8 mouse cellular contexts compared by ENCODE assay signal in genomic region chr19:44135960-44136485, GRCm38 (mm10). TPM values are rescaled to one million over a fixed set of nuclear protein-coding genes. Genes with fewer than 3 reads are reported as not detected.
DNase-seq lines count a peak whose midpoint lies in the region; ATAC-seq and TF ChIP-seq lines count a peak whose summit lies in the region.

No protein-coding gene starts in this region.

- peak overlapping the region; percentile 72 for H3K4me2 ChIP-seq in heart, embryonic 14.5 days (ENCODE audit: low read length)
- H3K4me2 ChIP-seq in liver, embryonic 16.5 days (ENCODE audit: low read depth, low read length) = peak overlapping the region; percentile 90

- H3K4me3 ChIP-seq in MEL (ENCODE audit: control insufficient read depth in 1 of 2, insufficient read depth in 1 of 2, low read depth in 2 of 2, low read length in 2 of 2) = peak overlapping the region; percentile 0 to 40; a peak in 3 of 4 replicates
- H3K4me3 ChIP-seq in heart, embryonic 14.5 days (ENCODE audit: control insufficient read depth in 1 of 2, insufficient read depth in 1 of 2, low read depth in 1 of 2, low read length in 2 of 2) = peak overlapping the region; percentile 25 to 75; a peak in 3 of 4 replicates
- peak overlapping the region; percentile 98 for H3K4me3 ChIP-seq in liver, embryonic 16.5 days (ENCODE audit: low read depth, low read length)

- peaks cover 0 to 18% of the 10 kb centered on the region in 2 experiments; a peak in 2 of 4 replicates for H3K4me1 ChIP-seq in MEL (ENCODE audit: control insufficient read depth in 1 of 2, insufficient read depth in 2 of 2, low read length in 2 of 2)
- peaks cover 0 to 5% of the 10 kb centered on the region in 2 experiments; a peak in 3 of 4 replicates for H3K4me1 ChIP-seq in heart, embryonic 14.5 days (ENCODE audit: control insufficient read depth in 2 of 2, insufficient read depth in 2 of 2, low read length in 2 of 2)
- peaks cover 13% of the 10 kb centered on the region for H3K4me1 ChIP-seq in liver, embryonic 16.5 days (ENCODE audit: control insufficient read depth, low read depth, low read length)

- no peak for ATAC-seq in heart, embryonic 14.5 days (ENCODE audit: insufficient number of reproducible peaks, insufficient read depth, low FRiP score, low read depth)
- ATAC-seq in liver, embryonic 16.5 days (ENCODE audit: low read depth) = no peak

- H3K79me2 ChIP-seq in MEL (ENCODE audit: control insufficient read depth, insufficient read depth, low read length, poor library complexity) = peaks cover 19% of the 10 kb centered on the region

- peaks cover 7 to 23% of the 10 kb centered on the region in 2 experiments for H3K36me3 ChIP-seq in MEL (ENCODE audit: control insufficient read depth in 1 of 2, insufficient read depth in 2 of 2, low read length in 2 of 2)
- peaks cover 43% of the 10 kb centered on the region for H3K36me3 ChIP-seq in heart, embryonic 14.5 days (ENCODE audit: control insufficient read depth, insufficient read depth, low read length)
- H3K36me3 ChIP-seq in liver, embryonic 16.5 days (ENCODE audit: control insufficient read depth, insufficient read depth) = peaks cover 3% of the 10 kb centered on the region

- H3K9me3 ChIP-seq in MEL (replicated peaks; ENCODE audit: insufficient read depth, low read length) = no peaks in the 10 kb centered on the region
- 0 out of 2 replicates have a peak, but pooled peaks cover 3% of the 10 kb centered on the region for H3K9me3 ChIP-seq in heart, embryonic 14.5 days (ENCODE audit: control insufficient read depth, low read length)
- no peaks in the 10 kb centered on the region for H3K9me3 ChIP-seq in liver, embryonic 16.5 days (replicated peaks; ENCODE audit: control insufficient read depth, low read length)

- no peaks in the 10 kb centered on the region for H3K27me3 ChIP-seq in MEL (ENCODE audit: control insufficient read depth in 1 of 2, insufficient read depth in 2 of 2, low read length in 2 of 2)
- H3K27me3 ChIP-seq in heart, embryonic 14.5 days (ENCODE audit: control insufficient read depth, insufficient read depth, low read length) = no peaks in the 10 kb centered on the region
- H3K27me3 ChIP-seq in liver, embryonic 16.5 days (ENCODE audit: control insufficient read depth, insufficient read depth, low read depth, low read length) = no peaks in the 10 kb centered on the region

- no peak for TF ChIP-seq POLR2A in MEL (IDR thresholded peaks at IDR 0.05; ENCODE audit: control insufficient read depth in 1 of 2, insufficient read depth in 1 of 2, low read depth in 1 of 2, low read length in 2 of 2, poor library complexity in 1 of 2)

- DNase-seq in embryo, embryonic 9.5 days (ENCODE audit: extremely low spot score) = peak; percentile 22
- no peak for DNase-seq in embryo, embryonic 10 days (ENCODE audit: low spot score)
- no peak for DNase-seq in MEL (ENCODE audit: low read depth, low spot score)
- no peak for DNase-seq in gastrocnemius, postnatal 4 days (ENCODE audit: low spot score in 2 of 2)
- no peak for DNase-seq in urinary bladder, adult 2 months (ENCODE audit: low spot score)
- no peak for DNase-seq in adrenal gland, postnatal 14 days

- TF ChIP-seq RAD21 in MEL (IDR thresholded peaks at IDR 0.05; ENCODE audit: low read depth, low read length) = no peak

- no peak overlapping the region for H3K27ac ChIP-seq in MEL (ENCODE audit: control insufficient read depth, low read depth, low read length)
- peak overlapping the region in 1 of 2 experiments; percentile 97; a peak in 1 of 4 replicates for H3K27ac ChIP-seq in heart, embryonic 14.5 days (replicated peaks in 1 of 2; ENCODE audit: control insufficient read depth in 1 of 2, insufficient read depth in 1 of 2, low read depth in 2 of 2, low read length in 2 of 2)
- no peak overlapping the region for H3K27ac ChIP-seq in liver, embryonic 16.5 days (ENCODE audit: low read length)

- no peak for TF ChIP-seq CTCF in MEL (IDR thresholded peaks at IDR 0.05 in 2 of 3, conservative IDR thresholded peaks at IDR 0.05 in 1 of 3; ENCODE audit: control insufficient read depth in 1 of 3, insufficient read depth in 1 of 3, low read depth in 2 of 3, low read length in 3 of 3, poor library complexity in 1 of 3, severe bottlenecking in 1 of 3)

- H3K9ac ChIP-seq in MEL (ENCODE audit: control insufficient read depth, low read depth, low read length, poor library complexity, severe bottlenecking) = peak overlapping the region; percentile 21; the same call in 1 of the 2 replicates
- peak overlapping the region; percentile 26; the same call in 1 of the 2 replicates for H3K9ac ChIP-seq in heart, embryonic 14.5 days (ENCODE audit: low read length)
- H3K9ac ChIP-seq in liver, embryonic 16.5 days (ENCODE audit: low read depth, low read length) = peak overlapping the region; percentile 13; the same call in 1 of the 2 replicates

- 29% methylated on average over 7 of the region's 7 CpGs for WGBS in heart, embryonic 14.5 days
- WGBS in liver, embryonic 16.5 days (ENCODE audit: insufficient replicate concordance) = 30% methylated on average over 7 of the region's 7 CpGs

- TF ChIP-seq EP300 in MEL (IDR thresholded peaks at IDR 0.05; ENCODE audit: low read depth in 1 of 2, low read length in 2 of 2) = no peak

TF ChIP-seq in MEL, 35 proteins besides CTCF, POLR2A, EP300 and RAD21:
- TF ChIP-seq USF1 (IDR thresholded peaks at IDR 0.05; ENCODE audit: low read depth, low read length) = no peak
- no peak for TF ChIP-seq JUND (IDR thresholded peaks at IDR 0.05; ENCODE audit: low read depth, low read length)
- TF ChIP-seq MAZ (IDR thresholded peaks at IDR 0.05; ENCODE audit: low read depth, low read length) = no peak
- TF ChIP-seq MYB (IDR thresholded peaks at IDR 0.05; ENCODE audit: low read depth, low read length) = no peak
- TF ChIP-seq SMC3 (IDR thresholded peaks at IDR 0.05; ENCODE audit: low read depth, low read length) = no peak
- TF ChIP-seq NRF1 (IDR thresholded peaks at IDR 0.05; ENCODE audit: insufficient read depth, low read depth, low read length, poor library complexity, severe bottlenecking) = no peak
- TF ChIP-seq MAFK (IDR thresholded peaks at IDR 0.05; ENCODE audit: borderline replicate concordance, low read depth, low read length) = no peak
- TF ChIP-seq ZKSCAN1 (IDR thresholded peaks at IDR 0.05; ENCODE audit: low read depth, low read length) = no peak
- no peak; the same call in 1 of the 2 replicates for TF ChIP-seq POLR2AphosphoS2 (IDR thresholded peaks at IDR 0.05; ENCODE audit: low read length)
- no peak for TF ChIP-seq E2F4 (IDR thresholded peaks at IDR 0.05; ENCODE audit: borderline replicate concordance, low read depth, low read length)
- no peak for TF ChIP-seq ETS1 (IDR thresholded peaks at IDR 0.05; ENCODE audit: low read depth, low read length)
- no peak for TF ChIP-seq GABPA (IDR thresholded peaks at IDR 0.05; ENCODE audit: low read depth, low read length)
- no peak for TF ChIP-seq ZC3H11A (IDR thresholded peaks at IDR 0.05; ENCODE audit: low read depth, low read length)
- TF ChIP-seq SIN3A (IDR thresholded peaks at IDR 0.05; ENCODE audit: low read length) = no peak; the same call in 1 of the 2 replicates
- no peak for TF ChIP-seq ELF1 (IDR thresholded peaks at IDR 0.05; ENCODE audit: low read depth, low read length)
- TF ChIP-seq GATA1 (IDR thresholded peaks at IDR 0.05; ENCODE audit: low read depth, low read length) = no peak
- TF ChIP-seq CHD2 (IDR thresholded peaks at IDR 0.05; ENCODE audit: low read length) = no peak

RNA-seq across cellular contexts. Expression of gene Cwf19l1, which starts 0.3 kb away (rescaled TPM):
- 28.2 and 29.0 TPM in 2 replicates for total RNA-seq in MEL (2012; rRNA removed)
- polyA plus RNA-seq in MEL (2012; ENCODE audit: insufficient read depth in 1 of 2, insufficient read length in 2 of 2, low read depth in 1 of 2, low replicate concordance in 2 of 2, missing spikeins in 1 of 2) = 10 to 100 TPM in 1 of 2 experiments, not detected in 1; 68.6 TPM
- polyA plus RNA-seq in heart, embryonic 14.5 days (2014; fragmentation: Nextera tagmentation; extraction: Ambion mirVana) = 15.1 and 15.2 TPM in 2 replicates
- 13.5 and 14.7 TPM in 2 replicates for polyA plus RNA-seq in liver, embryonic 16.5 days (2015; fragmentation: Nextera tagmentation; extraction: Ambion mirVana)
- total RNA-seq in gastrocnemius, postnatal 4 days (2021) = 10 to 100 TPM; 11.2 to 12.7 TPM
- polyA plus RNA-seq in urinary bladder, adult 2 months (2012; rRNA removed) = 15.0 and 17.0 TPM in 2 replicates
- 20.4 and 27.1 TPM in 2 replicates for total RNA-seq in adrenal gland, postnatal 14 days (2021)

RNA-seq across cellular contexts. Expression of gene Bloc1s2, which starts 10.2 kb away (rescaled TPM):
- total RNA-seq in MEL (2012; rRNA removed) = 171 and 193 TPM in 2 replicates
- polyA plus RNA-seq in MEL (2012; ENCODE audit: insufficient read depth in 1 of 2, insufficient read length in 2 of 2, low read depth in 1 of 2, low replicate concordance in 2 of 2, missing spikeins in 1 of 2) = 100 to 1,000 TPM in 1 of 2 experiments, not detected in 1; 151 TPM
- polyA plus RNA-seq in heart, embryonic 14.5 days (2014; fragmentation: Nextera tagmentation; extraction: Ambion mirVana) = 60.0 and 66.1 TPM in 2 replicates
- 27.0 and 30.0 TPM in 2 replicates for polyA plus RNA-seq in liver, embryonic 16.5 days (2015; fragmentation: Nextera tagmentation; extraction: Ambion mirVana)
- 10 to 100 TPM; 23.0 to 23.1 TPM for total RNA-seq in gastrocnemius, postnatal 4 days (2021)
- polyA plus RNA-seq in urinary bladder, adult 2 months (2012; rRNA removed) = 54.2 and 61.4 TPM in 2 replicates
- total RNA-seq in adrenal gland, postnatal 14 days (2021) = 27.5 and 34.5 TPM in 2 replicates

RNA-seq across cellular contexts. Expression of gene Chuk, which starts 28.7 kb away (rescaled TPM):
- 55.9 and 58.3 TPM in 2 replicates for total RNA-seq in MEL (2012; rRNA removed)
- polyA plus RNA-seq in MEL (2012; ENCODE audit: insufficient read depth in 1 of 2, insufficient read length in 2 of 2, low read depth in 1 of 2, low replicate concordance in 2 of 2, missing spikeins in 1 of 2) = 100 to 1,000 TPM in 1 of 2 experiments, 10 to 100 TPM in 1; 50.5 to 463 TPM
- 32.2 and 33.9 TPM in 2 replicates for polyA plus RNA-seq in heart, embryonic 14.5 days (2014; fragmentation: Nextera tagmentation; extraction: Ambion mirVana)
- 19.2 and 19.5 TPM in 2 replicates for polyA plus RNA-seq in liver, embryonic 16.5 days (2015; fragmentation: Nextera tagmentation; extraction: Ambion mirVana)
- total RNA-seq in gastrocnemius, postnatal 4 days (2021) = 10 to 100 TPM; 21.8 to 30.1 TPM
- 53.4 and 70.8 TPM in 2 replicates for polyA plus RNA-seq in urinary bladder, adult 2 months (2012; rRNA removed)
- 60.3 and 61.7 TPM in 2 replicates for total RNA-seq in adrenal gland, postnatal 14 days (2021)

RNA-seq across cellular contexts. Expression of gene Pkd2l1, which starts 56.2 kb away (rescaled TPM):
- total RNA-seq in MEL (2012; rRNA removed) = not detected in 2 replicates
- not detected for polyA plus RNA-seq in MEL (2012; ENCODE audit: insufficient read depth in 1 of 2, insufficient read length in 2 of 2, low read depth in 1 of 2, low replicate concordance in 2 of 2, missing spikeins in 1 of 2)
- not detected in 2 replicates for polyA plus RNA-seq in heart, embryonic 14.5 days (2014; fragmentation: Nextera tagmentation; extraction: Ambion mirVana)
- polyA plus RNA-seq in liver, embryonic 16.5 days (2015; fragmentation: Nextera tagmentation; extraction: Ambion mirVana) = not detected in 2 replicates
- total RNA-seq in gastrocnemius, postnatal 4 days (2021) = not detected
- 0.01 TPM in 1 of 2 replicates, not detected in the other for polyA plus RNA-seq in urinary bladder, adult 2 months (2012; rRNA removed)
- not detected in 2 replicates for total RNA-seq in adrenal gland, postnatal 14 days (2021)

Comparison
In these comparisons a context has a peak if more than half of its experiments do, and no peak if none do; other contexts are left out.
1. H3K4me3 ChIP-seq: peak in every context shown above with its lines; median percentile 98 in liver, embryonic 16.5 days; 50 in heart, embryonic 14.5 days; 20 in MEL.